Mouse (Mus musculus) liver, embryonic 13.5 days (tissue): ENCODE data around the gene Foxd1. TPM values are rescaled to one million over a fixed set of nuclear protein-coding genes. Genes with fewer than 3 reads are reported as not detected.

ENCODE experiments used
- ATAC-seq: fragments of 200-750 bp; cut with Nextera tagmentation; 2 replicates; pipeline ENCODE4 v1.8.0; 2017; ENCODE audit warnings: low read depth, mild to moderate bottlenecking, moderate number of reproducible peaks, moderate library complexity
- DNase-seq: peaks from one replicate; pipeline ENCODE4 v3.0.0; 2022
- H3K27ac ChIP-seq: fragments of 300-500 bp; sonication (generic); 2 replicates; pipeline ENCODE4 v1.5.1; 2015; ENCODE audit warnings: moderate library complexity, mild to moderate bottlenecking, inconsistent platforms
- H3K27me3 ChIP-seq: fragments of 300-500 bp; sonication (generic); 2 replicates; pipeline ENCODE4 v1.6.1; 2015; ENCODE audit warnings: mild to moderate bottlenecking, inconsistent platforms
- H3K36me3 ChIP-seq: fragments of 300-500 bp; sonication (generic); 2 replicates; pipeline ENCODE4 v1.6.1; 2015; ENCODE audit warnings: mild to moderate bottlenecking, inconsistent platforms
- H3K4me1 ChIP-seq: fragments of 300-500 bp; sonication (generic); replicated peaks from 2 replicates; pipeline ENCODE4 v1.6.1; 2015; ENCODE audit warnings: inconsistent platforms
- H3K4me2 ChIP-seq: fragments of 300-500 bp; sonication (generic); 2 replicates; pipeline ENCODE4 v1.6.1; 2015; ENCODE audit warnings: inconsistent platforms, mild to moderate bottlenecking, moderate library complexity
- H3K4me3 ChIP-seq: fragments of 300-500 bp; sonication (generic); replicated peaks from 2 replicates; pipeline ENCODE4 v1.5.1; 2015; ENCODE audit warnings: mild to moderate bottlenecking, inconsistent platforms
- H3K9ac ChIP-seq: fragments of 300-500 bp; sonication (generic); 2 replicates; pipeline ENCODE4 v1.6.1; 2015; ENCODE audit warnings: mild to moderate bottlenecking, inconsistent platforms
- H3K9me3 ChIP-seq: fragments of 300-500 bp; sonication (generic); replicated peaks from 2 replicates; pipeline ENCODE4 v1.6.1; 2016; ENCODE audit warnings: inconsistent platforms
- WGBS: fragments of 180-500 bp; shearing (Covaris S2); methylation state at CpG from one replicate; pipeline ENCODE4 v1.1.7; 2015; ENCODE audit not compliant: insufficient replicate concordance; 5-methylcytosine and 5-hydroxymethylcytosine counted together
- polyA plus RNA-seq: library from polyadenylated mRNA; unstranded; fragments of >200 nt; fragmentation: Nextera tagmentation; extraction: Ambion mirVana; gene quantifications from 2 replicates; pipeline ENCODE4 v1.2.1, GENCODE M21; 2015

The Foxd1 gene
- not detected in 2 replicates for polyA plus RNA-seq

DNA sequence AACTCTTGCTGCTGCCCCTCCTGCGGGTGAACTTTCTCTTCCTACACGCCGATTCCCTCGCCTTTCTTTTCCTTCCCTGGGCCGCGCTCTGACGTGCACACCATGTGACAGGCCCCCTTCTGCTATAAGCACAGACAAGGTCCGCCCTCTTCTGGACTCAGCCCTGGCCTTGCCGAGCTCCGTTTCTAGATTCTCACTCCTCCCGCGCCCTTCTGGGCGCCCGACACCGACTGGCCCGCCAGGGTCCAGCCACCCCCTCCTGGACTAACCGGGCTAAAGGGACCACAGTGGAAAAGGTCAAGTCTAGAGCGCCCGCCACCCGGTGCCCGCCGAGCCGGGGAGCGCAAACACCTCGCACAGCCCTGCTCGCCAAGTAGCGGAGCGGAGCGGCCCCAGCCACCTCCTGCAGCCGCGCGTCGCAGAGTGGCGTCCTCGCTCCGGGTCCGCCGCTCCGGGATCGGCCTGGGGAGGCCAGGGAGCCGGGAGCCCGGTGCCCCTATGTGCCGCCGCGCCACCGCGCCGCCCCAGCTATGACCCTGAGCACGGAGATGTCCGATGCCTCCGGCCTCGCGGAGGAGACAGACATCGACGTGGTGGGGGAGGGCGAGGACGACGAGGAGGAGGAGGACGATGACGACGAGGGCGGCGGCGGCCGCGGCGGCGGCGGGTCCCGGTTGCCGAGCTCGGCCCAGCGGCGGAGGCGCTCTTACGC, at the start of gene Foxd1:
TSS of gene Foxd1 (plus strand) at position 153 of the 712 bp plus-strand sequence.
- DNase-seq: no peak
- H3K4me1 ChIP-seq: peaks cover 24% of the 10 kb centered on the region
- no peaks in the 10 kb centered on the region for H3K36me3 ChIP-seq
- H3K27ac ChIP-seq: no peak within 1 kb of the TSS
- peak within 1 kb of the TSS; percentile 57 for H3K4me2 ChIP-seq
- H3K27me3 ChIP-seq: peaks cover 98% of the 10 kb centered on the region
- peak within 1 kb of the TSS; percentile 43 for H3K4me3 ChIP-seq
- ATAC-seq: peak; percentile 51; the same call in 1 of the 2 replicates
- H3K9me3 ChIP-seq: no peaks in the 10 kb centered on the region
- under 1% methylated on average over 58 of the region's 76 CpGs for WGBS
- H3K9ac ChIP-seq: no peak within 1 kb of the TSS

DNA sequence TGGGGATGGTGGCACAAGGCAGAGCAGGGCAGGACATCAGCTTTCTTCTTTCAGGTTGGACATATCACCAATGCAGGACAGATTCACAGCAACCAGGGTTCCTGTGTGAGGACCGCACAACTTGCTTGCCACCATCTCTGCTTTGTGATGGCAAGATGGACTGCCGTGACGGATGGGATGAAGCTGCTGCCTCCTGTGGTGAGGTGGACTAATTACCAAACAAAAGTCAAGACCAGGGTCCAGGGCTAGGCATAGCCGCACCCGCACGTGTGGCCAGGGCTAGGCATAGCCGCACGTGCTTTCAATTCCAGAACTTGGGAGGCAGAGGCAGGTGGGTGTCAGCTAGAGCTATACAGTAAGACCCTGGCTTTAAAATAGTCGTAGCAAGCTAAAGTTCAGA, 48.8 kb upstream of the Foxd1 start:
- Histone ChIP-seq H3K9me3 (no peaks in the 10 kb centered on the region), H3K4me2 (no peak overlapping the region), H3K27me3 (no peaks in the 10 kb centered on the region), H3K4me3 (no peak overlapping the region), H3K27ac (no peak overlapping the region), H3K36me3 (peaks cover 24% of the 10 kb centered on the region), H3K4me1 (0 out of 2 replicates have a peak, but pooled peaks cover 4% of the 10 kb centered on the region), H3K9ac (no peak overlapping the region)
- 80% methylated on average over 9 of the region's 9 CpGs for WGBS
- ATAC-seq (no peak), DNase-seq (no peak)

DNA sequence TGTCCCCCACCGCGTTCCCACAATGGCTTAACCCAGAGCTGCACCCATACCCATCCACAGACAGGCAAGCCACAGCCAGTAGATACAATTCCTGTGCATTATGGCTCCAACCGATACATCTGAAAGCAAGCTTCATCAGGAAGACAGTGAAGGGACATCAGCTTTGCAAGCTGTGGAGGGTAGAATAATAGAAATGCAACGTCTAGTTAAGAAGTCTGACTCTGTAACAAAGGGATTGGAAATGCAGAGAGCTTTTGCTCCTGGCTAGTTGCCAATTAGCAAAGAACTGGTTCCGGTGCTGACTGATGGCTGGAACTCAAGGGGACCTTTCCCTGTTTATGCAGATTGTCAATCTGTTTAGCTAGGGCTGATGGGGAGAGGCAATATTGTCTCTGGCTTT, 47.6 kb upstream of the Foxd1 start:
- DNase-seq (no peak), ATAC-seq (no peak)
- Histone ChIP-seq H3K9me3 (no peaks in the 10 kb centered on the region), H3K36me3 (peaks cover 35% of the 10 kb centered on the region), H3K4me1 (0 out of 2 replicates have a peak, but pooled peaks cover 4% of the 10 kb centered on the region), H3K27me3 (no peaks in the 10 kb centered on the region), H3K27ac (no peak overlapping the region), H3K4me2 (no peak overlapping the region), H3K4me3 (no peak overlapping the region), H3K9ac (no peak overlapping the region)
- WGBS: 46% methylated on average over 5 of the region's 5 CpGs

DNA sequence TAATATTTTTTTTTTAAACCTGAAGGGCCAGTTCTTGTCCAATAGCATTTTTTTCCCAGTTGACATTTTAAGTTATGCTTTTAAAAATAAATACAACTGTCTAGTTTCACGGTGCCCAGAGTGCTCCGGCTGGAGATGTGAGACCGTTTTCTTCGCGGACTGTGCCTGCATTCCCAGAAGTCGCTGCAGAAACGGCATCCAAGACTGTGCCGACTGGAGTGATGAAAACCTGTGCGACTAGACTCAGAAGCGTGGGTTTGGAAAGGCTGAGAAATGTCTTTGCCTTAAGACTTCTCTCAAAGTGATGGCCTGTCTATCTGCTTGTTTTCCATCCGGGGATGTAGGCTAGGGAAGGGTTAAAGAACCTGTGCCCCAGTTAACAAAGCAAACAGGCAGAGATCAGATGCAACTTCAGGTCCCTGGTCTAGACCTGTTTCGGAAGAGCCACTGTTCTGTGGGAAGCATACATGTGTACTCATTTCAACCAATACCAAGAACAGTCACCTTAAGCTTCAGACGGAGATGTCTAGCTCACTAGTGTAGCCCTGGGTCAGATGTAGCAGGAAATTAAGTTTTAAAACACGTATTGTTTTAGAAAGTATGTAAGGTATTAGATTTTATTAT, 47.1 kb upstream of the Foxd1 start:
- peaks cover 41% of the 10 kb centered on the region for H3K36me3 ChIP-seq

DNA sequence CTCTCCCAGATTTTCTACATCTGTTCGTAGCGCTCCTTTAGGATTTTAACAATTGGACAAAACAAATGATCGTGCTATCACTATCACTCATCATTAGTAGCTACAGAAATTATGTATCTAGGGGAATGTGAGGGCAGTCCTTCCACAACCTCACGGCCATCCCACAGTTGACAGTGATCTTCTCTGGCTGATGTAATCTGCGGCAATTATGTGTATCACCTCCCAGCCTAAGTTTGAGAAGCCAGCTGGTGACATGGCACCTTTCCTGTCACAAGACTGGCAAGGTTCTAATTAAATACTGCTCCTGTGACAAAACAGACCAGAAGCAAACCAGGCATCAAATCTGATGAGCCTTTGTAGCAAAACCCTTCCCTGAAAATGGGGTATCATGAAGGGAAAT, 46.0 kb upstream of the Foxd1 start:
- H3K36me3 ChIP-seq: peaks cover 50% of the 10 kb centered on the region
- 81% methylated on average over 5 of the region's 5 CpGs for WGBS
- ATAC-seq: no peak

More for the DNA sequence above, 47.1 kb upstream of the Foxd1 start:
- 62% methylated on average over 14 of the region's 14 CpGs for WGBS
- 0 out of 2 replicates have a peak, but pooled peaks cover 8% of the 10 kb centered on the region for H3K4me1 ChIP-seq
- no peak overlapping the region for H3K27ac ChIP-seq
- no peaks in the 10 kb centered on the region for H3K9me3 ChIP-seq
- no peaks in the 10 kb centered on the region for H3K27me3 ChIP-seq
- no peak overlapping the region for H3K4me2 ChIP-seq
- no peak for DNase-seq
- no peak for ATAC-seq
- no peak overlapping the region for H3K9ac ChIP-seq
- H3K4me3 ChIP-seq: no peak overlapping the region

DNA sequence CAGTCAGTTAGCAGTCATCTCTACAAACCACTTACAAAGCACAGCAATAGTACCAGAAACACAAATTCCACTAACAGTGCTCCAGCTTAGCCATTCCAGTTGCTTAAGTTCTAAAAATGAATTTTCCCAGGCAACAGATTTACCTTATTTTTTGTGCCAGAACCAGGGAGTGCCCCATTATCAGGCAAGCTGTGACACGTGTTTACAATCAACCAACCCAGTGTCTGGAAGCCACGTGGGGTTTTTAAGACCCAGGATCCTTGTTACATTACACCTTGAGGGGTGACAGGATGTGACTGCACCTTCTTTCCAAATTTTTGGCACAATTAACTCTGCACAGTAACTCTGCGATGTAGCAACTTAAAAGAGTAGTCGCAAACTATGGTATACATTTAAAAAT, 45.3 kb upstream of the Foxd1 start:
- 73% methylated on average over 4 of the region's 4 CpGs for WGBS
- DNase-seq (no peak), ATAC-seq (no peak)
- Histone ChIP-seq H3K36me3 (peaks cover 57% of the 10 kb centered on the region), H3K27ac (no peak overlapping the region), H3K4me3 (no peak overlapping the region), H3K27me3 (no peaks in the 10 kb centered on the region), H3K4me2 (no peak overlapping the region), H3K4me1 (peaks cover 14% of the 10 kb centered on the region; the same call in 1 of the 2 replicates), H3K9ac (no peak overlapping the region), H3K9me3 (no peaks in the 10 kb centered on the region)

More for the DNA sequence above, 46.0 kb upstream of the Foxd1 start:
- Histone ChIP-seq H3K4me2 (no peak overlapping the region), H3K9ac (no peak overlapping the region), H3K9me3 (no peaks in the 10 kb centered on the region), H3K4me1 (0 out of 2 replicates have a peak, but pooled peaks cover 9% of the 10 kb centered on the region), H3K4me3 (no peak overlapping the region), H3K27me3 (no peaks in the 10 kb centered on the region), H3K27ac (no peak overlapping the region)
- no peak for DNase-seq

DNA sequence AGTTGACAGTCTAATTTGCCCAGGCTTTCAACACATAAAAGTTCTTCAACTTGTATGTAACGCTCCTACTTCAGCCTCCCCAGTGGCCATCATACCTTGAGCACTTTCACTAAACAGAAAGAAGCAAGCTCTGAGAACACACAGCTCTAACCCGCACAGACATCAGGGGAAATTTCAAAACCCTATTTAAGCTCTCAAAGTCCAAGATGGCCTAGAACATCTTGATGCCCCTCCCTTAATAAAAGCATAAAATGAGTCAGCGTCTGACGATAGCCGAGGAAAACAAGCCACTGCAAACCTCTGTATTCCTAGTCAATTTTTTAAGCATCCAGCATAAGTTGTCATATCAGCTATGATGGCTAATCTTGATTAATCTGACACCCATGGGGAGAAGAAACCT, 42.4 kb upstream of the Foxd1 start:
- H3K27me3 ChIP-seq: no peaks in the 10 kb centered on the region
- peaks cover 29% of the 10 kb centered on the region for H3K4me1 ChIP-seq
- H3K4me3 ChIP-seq: no peak overlapping the region
- no peak overlapping the region for H3K4me2 ChIP-seq
- no peak overlapping the region for H3K27ac ChIP-seq
- H3K9me3 ChIP-seq: no peaks in the 10 kb centered on the region
- no peak for ATAC-seq
- peaks cover 69% of the 10 kb centered on the region for H3K36me3 ChIP-seq
- WGBS: 84% methylated on average over 5 of the region's 5 CpGs
- no peak overlapping the region for H3K9ac ChIP-seq
- DNase-seq: no peak

DNA sequence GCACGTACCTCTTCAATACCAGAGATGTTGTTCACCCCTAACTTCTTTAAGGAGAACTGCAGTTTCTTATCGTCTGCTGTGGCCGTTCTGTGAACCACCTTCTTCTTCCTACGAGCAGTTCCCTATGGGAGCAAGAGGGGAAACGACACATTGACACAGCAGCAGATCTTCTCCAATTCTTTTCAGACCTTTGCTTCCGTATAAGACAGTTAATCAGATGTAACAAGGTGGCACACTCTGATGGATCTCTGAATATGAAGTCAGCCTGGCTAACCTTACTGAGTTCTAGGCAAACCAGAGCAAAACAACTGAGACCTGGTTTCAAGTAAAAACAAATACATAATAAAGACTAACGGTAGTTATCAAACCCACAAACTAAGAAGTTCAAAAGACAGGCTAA, 40.4 kb upstream of the Foxd1 start:
- Histone ChIP-seq H3K4me3 (no peak overlapping the region), H3K4me1 (peaks cover 32% of the 10 kb centered on the region), H3K27ac (no peak overlapping the region), H3K27me3 (no peaks in the 10 kb centered on the region), H3K9me3 (no peaks in the 10 kb centered on the region), H3K36me3 (peaks cover 59% of the 10 kb centered on the region), H3K9ac (no peak overlapping the region), H3K4me2 (0 out of 2 replicates have a peak overlapping the region, but pooled peaks have one; percentile 19)
- DNase-seq: no peak
- no peak for ATAC-seq
- WGBS: 61% methylated on average over 7 of the region's 7 CpGs

DNA sequence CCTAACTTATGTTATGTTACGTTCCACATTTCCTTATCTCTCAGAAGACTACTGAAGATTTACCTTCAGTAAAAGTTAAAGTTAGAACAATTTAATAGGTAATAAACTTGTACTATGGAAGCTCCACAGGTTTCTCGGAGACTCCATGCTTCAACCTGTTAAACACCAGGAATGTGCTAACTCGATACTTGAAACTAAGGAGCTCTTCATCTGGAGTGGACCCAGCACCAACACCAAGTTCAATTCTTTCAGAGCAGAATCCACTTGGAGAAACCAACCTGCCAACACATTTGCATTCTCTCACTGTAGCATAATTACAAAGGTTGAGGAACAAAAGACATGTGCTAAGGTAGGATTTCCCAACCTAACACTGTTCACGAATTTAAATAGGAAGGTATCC, 38.9 kb upstream of the Foxd1 start:
- WGBS: 46% methylated on average over 4 of the region's 4 CpGs
- Histone ChIP-seq H3K4me3 (peak overlapping the region; percentile 98), H3K36me3 (peaks cover 46% of the 10 kb centered on the region), H3K27ac (no peak overlapping the region), H3K9ac (peak overlapping the region; percentile 97), H3K9me3 (no peaks in the 10 kb centered on the region), H3K4me2 (peak overlapping the region; percentile 81), H3K4me1 (peaks cover 34% of the 10 kb centered on the region), H3K27me3 (no peaks in the 10 kb centered on the region)
- ATAC-seq (no peak), DNase-seq (no peak)

DNA sequence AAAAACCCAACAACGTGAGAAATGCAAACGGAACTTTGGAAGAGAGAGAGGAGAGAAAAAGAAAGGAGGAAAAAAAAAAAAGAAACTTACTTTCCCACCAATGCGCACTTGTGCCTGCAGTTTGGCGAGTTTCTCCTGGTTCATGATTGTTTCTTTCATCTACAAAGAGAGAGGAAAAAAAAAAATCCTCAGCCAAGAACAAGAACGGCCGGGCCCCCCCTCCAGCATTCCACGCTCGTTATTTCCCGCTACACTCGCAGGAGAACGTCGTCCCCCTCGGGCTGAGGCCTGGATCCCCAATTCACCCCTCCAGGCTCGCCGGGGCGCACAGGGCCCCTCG, 37.9 kb upstream of the Foxd1 start:
- Histone ChIP-seq H3K4me1 (peaks cover 34% of the 10 kb centered on the region), H3K36me3 (peaks cover 39% of the 10 kb centered on the region), H3K9me3 (no peaks in the 10 kb centered on the region), H3K27me3 (no peaks in the 10 kb centered on the region), H3K4me2 (peak overlapping the region; percentile 81), H3K27ac (peak overlapping the region; percentile 89), H3K9ac (peak overlapping the region; percentile 97), H3K4me3 (peak overlapping the region; percentile 98)
- ATAC-seq (no peak), DNase-seq (no peak)
- under 1% methylated on average over 17 of the region's 17 CpGs for WGBS

DNA sequence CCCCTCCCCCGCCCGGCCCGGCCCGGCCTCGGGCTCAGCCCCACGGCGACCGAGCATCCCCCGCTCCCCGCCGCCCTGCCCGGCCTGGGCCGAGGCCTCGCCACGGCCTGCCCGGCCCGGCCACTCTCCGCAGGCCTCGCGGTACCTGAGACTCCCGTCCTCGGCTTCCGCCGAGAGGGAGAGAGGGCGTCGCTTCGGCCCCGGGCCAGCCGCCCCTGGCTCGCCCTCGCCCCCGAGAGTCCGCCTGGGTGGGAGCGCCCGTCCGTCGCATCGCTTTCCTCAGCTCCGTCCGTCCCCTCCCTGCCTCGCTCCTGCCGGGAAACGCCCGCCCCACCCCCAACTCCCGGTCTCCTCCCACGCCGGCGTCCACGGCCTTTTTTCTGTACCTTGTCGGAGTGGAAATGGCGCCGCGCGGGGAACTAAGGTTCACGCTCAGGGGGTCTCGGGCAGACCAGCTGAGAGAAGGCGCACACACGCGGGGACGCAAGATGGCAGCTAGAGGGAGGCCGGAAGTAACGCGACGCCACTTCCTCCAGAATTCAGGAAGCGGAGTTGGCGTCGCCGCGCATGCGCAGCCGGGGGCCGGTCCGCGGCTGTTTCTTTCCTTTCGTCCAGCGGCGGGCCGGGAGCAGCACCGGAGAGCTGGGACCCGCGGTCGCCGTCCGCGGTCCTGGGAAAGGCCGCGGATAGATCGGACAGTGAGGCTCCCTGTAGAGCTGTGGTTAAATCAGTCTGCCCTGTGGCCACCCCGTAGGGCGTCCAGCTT, 37.4 kb upstream of the Foxd1 start, which contains the start of gene Btf3:
TSS of gene Btf3 (minus strand) at position 527 of the 766 bp plus-strand sequence.
- Histone ChIP-seq H3K4me2 (peak within 1 kb of the TSS; percentile 81), H3K4me3 (peak within 1 kb of the TSS; percentile 98), H3K27ac (peak within 1 kb of the TSS; percentile 89), H3K4me1 (peaks cover 33% of the 10 kb centered on the region), H3K9ac (peak within 1 kb of the TSS; percentile 97), H3K9me3 (no peaks in the 10 kb centered on the region), H3K36me3 (peaks cover 34% of the 10 kb centered on the region), H3K27me3 (no peaks in the 10 kb centered on the region)
- ATAC-seq (peak; percentile 88), DNase-seq (peak; percentile 89)
- under 1% methylated on average over 70 of the region's 90 CpGs for WGBS
